Mouse (Mus musculus) stomach, embryonic 16.5 days (tissue): ENCODE measurements around the gene Tmem95. TPM values are rescaled to one million over a fixed set of nuclear protein-coding genes. Genes with fewer than 3 reads are reported as not detected.
"Not testable (repeated sequence)": the region's sequence is repeated elsewhere in the genome, so short reads cannot be mapped to it uniquely, and the experiment has no call there.

Experiments used
- ATAC-seq: fragments of 200-750 bp; cut with Nextera tagmentation; 2 replicates; pipeline ENCODE4 v1.8.0; 2017; ENCODE audit warnings: moderate number of reproducible peaks, moderate TSS enrichment; ENCODE audit not compliant: insufficient read depth, low FRiP score
- H3K27ac ChIP-seq: fragments of 300-500 bp; sonication (generic); 2 replicates; pipeline ENCODE4 v1.5.1; 2014; ENCODE audit warnings: low read length
- H3K27me3 ChIP-seq: fragments of 300-500 bp; sonication (generic); 2 replicates; pipeline ENCODE4 v1.6.1; 2014; ENCODE audit warnings: low read length, control low read depth, mixed read lengths; ENCODE audit not compliant: control insufficient read depth, insufficient read depth
- H3K36me3 ChIP-seq: fragments of 300-500 bp; sonication (generic); 2 replicates; pipeline ENCODE4 v1.6.1; 2014; ENCODE audit warnings: low read length; ENCODE audit not compliant: control insufficient read depth, insufficient read depth
- H3K4me1 ChIP-seq: fragments of 300-500 bp; sonication (generic); 2 replicates; pipeline ENCODE4 v1.6.1; 2014; ENCODE audit warnings: low read length, control low read depth, mixed read lengths; ENCODE audit not compliant: control insufficient read depth, insufficient read depth
- H3K4me2 ChIP-seq: fragments of 300-500 bp; sonication (generic); 2 replicates; pipeline ENCODE4 v1.6.1; 2014; ENCODE audit warnings: low read depth, low read length, mixed read lengths
- H3K4me3 ChIP-seq: fragments of 300-500 bp; sonication (generic); replicated peaks from 2 replicates; pipeline ENCODE4 v1.5.1; 2014; ENCODE audit warnings: mild to moderate bottlenecking, low read length
- H3K9ac ChIP-seq: fragments of 300-500 bp; sonication (generic); 2 replicates; pipeline ENCODE4 v1.6.1; 2014; ENCODE audit warnings: low read length
- H3K9me3 ChIP-seq: fragments of 300-500 bp; sonication (generic); replicated peaks from 2 replicates; pipeline ENCODE4 v1.6.1; 2016; ENCODE audit warnings: low read length, control low read depth; ENCODE audit not compliant: control insufficient read depth
- WGBS: fragments of 180-500 bp; shearing (Covaris S2); extraction: QIAGEN DNeasy Blood & Tissue Kit; methylation state at CpG from one replicate; pipeline ENCODE4 v1.1.7; 2014; 5-methylcytosine and 5-hydroxymethylcytosine counted together
- polyA plus RNA-seq: library from polyadenylated mRNA; unstranded; fragments of >200 nt; fragmentation: Nextera tagmentation; extraction: Ambion mirVana; gene quantifications from 2 replicates; pipeline ENCODE4 v1.2.1, GENCODE M21; 2015

Tmem95 gene
- polyA plus RNA-seq, 1 experiment from 2014 or later: not detected

- H3K9me3 ChIP-seq: no peaks in the 10 kb centered on the region
- no peaks in the 10 kb centered on the region for H3K27me3 ChIP-seq
- no peak overlapping the region for H3K27ac ChIP-seq
- no peak overlapping the region for H3K9ac ChIP-seq
- peaks cover 23% of the 10 kb centered on the region for H3K36me3 ChIP-seq
- peaks cover 41% of the 10 kb centered on the region for H3K4me1 ChIP-seq
- WGBS: 79% methylated on average over 5 of the region's 5 CpGs
- ATAC-seq: no peak
- no peak overlapping the region for H3K4me2 ChIP-seq
- H3K4me3 ChIP-seq: no peak overlapping the region
Measured at GRCm38 (mm10) chr11:69918118-69918517, 40.3 kb upstream of the Tmem95 start.

GRCm38 (mm10) chr11:69917379-69917948 is 39.6 kb upstream of the Tmem95 start:
- ATAC-seq: no peak
- no peak overlapping the region for H3K9ac ChIP-seq
- no peaks in the 10 kb centered on the region for H3K9me3 ChIP-seq
- H3K27me3 ChIP-seq: no peaks in the 10 kb centered on the region
- no peak overlapping the region for H3K4me3 ChIP-seq
- no peak overlapping the region for H3K4me2 ChIP-seq
- H3K36me3 ChIP-seq: peaks cover 23% of the 10 kb centered on the region
- WGBS: 78% methylated on average over 8 of the region's 8 CpGs
- H3K4me1 ChIP-seq: peaks cover 39% of the 10 kb centered on the region
- no peak overlapping the region for H3K27ac ChIP-seq

- not testable (repeated sequence) for H3K9me3 ChIP-seq, H3K27me3 ChIP-seq, H3K27ac ChIP-seq, ATAC-seq, H3K4me2 ChIP-seq, H3K4me3 ChIP-seq, H3K9ac ChIP-seq
- Histone ChIP-seq H3K36me3 (peaks cover 28% of the 10 kb centered on the region), H3K4me1 (peaks cover 36% of the 10 kb centered on the region)
- 52% methylated on average over 7 of the region's 7 CpGs for WGBS
Measured at GRCm38 (mm10) chr11:69916652-69917378, 39.0 kb upstream of the Tmem95 start.

GRCm38 (mm10) chr11:69915667-69916627 is 38.1 kb upstream of the Tmem95 start:
- ATAC-seq: no peak
- H3K9ac ChIP-seq: no peak overlapping the region; the same call in 1 of the 2 replicates
- H3K27ac ChIP-seq: no peak overlapping the region
- 54% methylated on average over 5 of the region's 5 CpGs for WGBS
- H3K4me1 ChIP-seq: peaks cover 36% of the 10 kb centered on the region
- peaks cover 35% of the 10 kb centered on the region for H3K36me3 ChIP-seq
- no peak overlapping the region; the same call in 1 of the 2 replicates for H3K4me2 ChIP-seq
- 0 out of 2 replicates have a peak overlapping the region, but pooled peaks have one; percentile 95 for H3K4me3 ChIP-seq
- H3K9me3 ChIP-seq: no peaks in the 10 kb centered on the region
- no peaks in the 10 kb centered on the region for H3K27me3 ChIP-seq

GRCm38 (mm10) chr11:69914917-69915430 is 37.2 kb upstream of the Tmem95 start:
- WGBS: 37% methylated on average over 9 of the region's 9 CpGs
- Histone ChIP-seq H3K36me3 (peaks cover 35% of the 10 kb centered on the region), H3K9me3 (no peaks in the 10 kb centered on the region), H3K27ac (no peak overlapping the region), H3K4me1 (peaks cover 36% of the 10 kb centered on the region), H3K4me2 (peak overlapping the region; percentile 93), H3K27me3 (no peaks in the 10 kb centered on the region), H3K9ac (peak overlapping the region; percentile 95), H3K4me3 (peak overlapping the region; percentile 95)
- no peak for ATAC-seq

- peak overlapping the region; percentile 93 for H3K4me2 ChIP-seq
- H3K27ac ChIP-seq: peak overlapping the region; percentile 88
- H3K27me3 ChIP-seq: no peaks in the 10 kb centered on the region
- no peaks in the 10 kb centered on the region for H3K9me3 ChIP-seq
- peak overlapping the region; percentile 95 for H3K4me3 ChIP-seq
- H3K4me1 ChIP-seq: peaks cover 34% of the 10 kb centered on the region
- H3K36me3 ChIP-seq: peaks cover 35% of the 10 kb centered on the region
- 2% methylated on average over 17 of the region's 17 CpGs for WGBS
- no peak for ATAC-seq
- H3K9ac ChIP-seq: peak overlapping the region; percentile 95
Measured at GRCm38 (mm10) chr11:69914372-69914764, 36.5 kb upstream of the Tmem95 start.

- WGBS: 2% methylated on average over 61 of the region's 61 CpGs
- ATAC-seq: peak; percentile 90
- peak within 1 kb of the TSS; percentile 88 for H3K27ac ChIP-seq
- H3K4me3 ChIP-seq: peak within 1 kb of the TSS; percentile 95
- H3K27me3 ChIP-seq: no peaks in the 10 kb centered on the region
- H3K4me1 ChIP-seq: peaks cover 28% of the 10 kb centered on the region
- peak within 1 kb of the TSS; percentile 93 for H3K4me2 ChIP-seq
- peaks cover 35% of the 10 kb centered on the region for H3K36me3 ChIP-seq
- H3K9ac ChIP-seq: peak within 1 kb of the TSS; percentile 95
- H3K9me3 ChIP-seq: no peaks in the 10 kb centered on the region
Measured at GRCm38 (mm10) chr11:69913554-69914371, 35.9 kb upstream of the Tmem95 start, which contains the start of gene Gps2. Gene Gps2, plus strand, starts transcription at chr11:69913888.
